Mouse (Mus musculus) limb, embryonic 10.5 days (tissue): ENCODE measurements around the gene Sntb2. TPM values are rescaled to one million over a fixed set of nuclear protein-coding genes. Genes with fewer than 3 reads are reported as not detected.

Experiments used
- polyA plus RNA-seq: library from polyadenylated mRNA; unstranded; fragments of >200 nt; fragmentation: Nextera tagmentation; extraction: Ambion mirVana; gene quantifications from 2 replicates; pipeline ENCODE4 v1.2.1, GENCODE M21; 2016

Sntb2 gene
- polyA plus RNA-seq, 1 experiment from 2014 or later, result 15.9 TPM

Other genes starting within 250 kb of the Sntb2 start
- gene Has3, start 65.5 kb upstream of the Sntb2 start, polyA plus RNA-seq, result 0.06 and 0.13 TPM in 2 replicates
- gene Utp4, start 42.1 kb upstream of the Sntb2 start, polyA plus RNA-seq, result 84.7 and 107 TPM in 2 replicates
- 56.4 and 67.5 TPM in 2 replicates for gene Vps4a, start 95.5 kb downstream of the Sntb2 start, polyA plus RNA-seq
- gene Pdf, start 112.9 kb downstream of the Sntb2 start, polyA plus RNA-seq, result 61.1 and 64.5 TPM in 2 replicates
- 41.8 and 46.1 TPM in 2 replicates for gene Cog8, start 120.9 kb downstream of the Sntb2 start, polyA plus RNA-seq
- gene Nip7, start 121.1 kb downstream of the Sntb2 start, polyA plus RNA-seq, result 122 and 143 TPM in 2 replicates
- 0.34 TPM in 1 of 2 replicates, not detected in the other for gene Tmed6, start 129.9 kb downstream of the Sntb2 start, polyA plus RNA-seq
- gene Terf2, start 160.8 kb downstream of the Sntb2 start, polyA plus RNA-seq, result 16.4 and 18.1 TPM in 2 replicates
- 126 and 128 TPM in 2 replicates for gene Cyb5b, start 214.9 kb downstream of the Sntb2 start, polyA plus RNA-seq